Mouse (Mus musculus) effector memory CD4-positive, alpha-beta T cell, adult 7 months (primary cell): ENCODE data around the gene Cldn34b2. TPM values are rescaled to one million over a fixed set of nuclear protein-coding genes. Genes with fewer than 3 reads are reported as not detected.

Source experiments
- polyA plus RNA-seq: library from polyadenylated mRNA; unstranded; fragments of 100-300 nt; shearing (Covaris generic); gene quantifications from one replicate; pipeline ENCODE4 v1.2.1, GENCODE M21; 2017

Cldn34b2 gene
- not detected for polyA plus RNA-seq

GRCm38 (mm10) chrX:155128312-155128711 lies at the start of gene Cldn34b2:
Gene Cldn34b2 (minus strand): TSS chrX:155128412.

DNA sequence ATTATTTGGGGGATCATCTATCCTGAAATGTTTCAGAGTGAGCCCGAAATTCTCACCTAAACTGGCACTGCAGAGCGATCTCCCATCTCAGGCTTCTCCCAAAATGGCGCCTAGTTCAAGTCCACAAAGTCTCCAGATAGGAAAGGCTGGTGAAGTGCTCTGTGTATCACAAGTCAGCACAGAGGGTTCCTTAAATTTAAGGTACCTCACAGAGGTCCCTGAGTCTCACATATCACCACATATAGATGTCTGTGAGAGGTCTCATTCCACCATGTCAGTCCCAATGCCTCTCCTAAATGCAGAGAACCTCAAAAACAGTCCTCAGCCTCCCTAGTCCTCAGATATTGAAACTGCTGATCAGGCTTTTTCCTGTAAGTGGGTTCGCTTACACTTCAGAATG lies 34.6 kb downstream of the Cldn34b2 start, which contains the start of gene Magea2:
TSS of gene Magea2 (minus strand) at position 101 of the 400 bp plus-strand sequence.

GRCm38 (mm10) chrX:155089693-155090092 lies 38.5 kb downstream of the Cldn34b2 start, which contains the start of gene Magea1:
Gene Magea1 (minus strand): TSS chrX:155089793.

Other genes with a start within 250 kb of the Cldn34b2 start
- gene Cldn34b1, start 238.1 kb downstream of the Cldn34b2 start, polyA plus RNA-seq = not detected
- not detected for gene Magea6, start 192.4 kb downstream of the Cldn34b2 start, polyA plus RNA-seq
- gene Magea3, start 178.9 kb downstream of the Cldn34b2 start, polyA plus RNA-seq = not detected
- gene Magea8, start 132.6 kb downstream of the Cldn34b2 start, polyA plus RNA-seq = not detected
- gene Magea5, start 65.3 kb downstream of the Cldn34b2 start, polyA plus RNA-seq = not detected
- gene Magea1, start 38.6 kb downstream of the Cldn34b2 start, polyA plus RNA-seq = not detected
- not detected for gene Magea2, start 34.7 kb downstream of the Cldn34b2 start, polyA plus RNA-seq
- gene Sat1, start 88.0 kb upstream of the Cldn34b2 start, polyA plus RNA-seq = 279 TPM
- 59.5 TPM for gene Acot9, start 134.0 kb upstream of the Cldn34b2 start, polyA plus RNA-seq
- gene Prdx4, start 212.3 kb upstream of the Cldn34b2 start, polyA plus RNA-seq = 24.6 TPM